Mouse (Mus musculus): ENCODE data around the gene Syt16.

Gene Syt16

DNA sequence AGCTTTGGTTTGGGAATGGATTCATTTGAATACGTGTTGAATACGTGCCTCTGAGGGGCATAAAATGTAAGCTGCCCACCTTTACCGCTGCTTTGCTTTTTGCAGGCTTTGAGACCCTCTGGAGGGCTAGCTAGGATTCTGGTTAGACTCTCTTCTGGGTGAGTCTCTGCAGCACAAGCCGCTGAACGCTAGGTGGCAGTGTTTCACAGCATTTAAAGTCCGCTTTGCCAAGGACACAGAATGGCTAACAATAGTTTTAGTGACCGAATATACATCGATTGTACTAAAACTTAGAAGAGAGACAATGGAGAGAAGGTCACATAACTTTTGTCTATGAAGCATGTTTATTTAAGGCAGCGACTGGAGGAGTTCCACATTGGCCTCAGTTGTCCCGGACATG is 322.9 kb downstream of the Syt16 start:
- peak; percentile 44 for DNase-seq

DNA sequence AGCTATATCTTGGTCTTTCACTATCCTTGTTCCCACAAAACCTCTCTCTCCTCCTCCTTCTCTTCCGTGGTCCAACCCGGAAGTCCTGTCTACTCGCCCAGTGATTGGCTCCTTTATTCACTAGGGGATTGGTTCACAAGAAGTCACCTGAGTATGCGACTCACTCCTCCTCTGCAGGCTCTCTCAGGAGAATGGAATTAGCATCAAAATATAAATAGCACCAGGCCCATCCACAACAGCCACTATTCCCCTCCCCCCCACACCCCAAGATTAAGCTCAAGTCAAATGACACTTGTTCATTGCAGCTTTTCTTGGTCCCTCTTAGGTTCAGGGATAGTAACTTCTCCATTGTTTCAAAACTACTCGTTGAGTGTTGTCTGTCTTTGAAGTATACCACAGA is 324.5 kb downstream of the Syt16 start:
- no peak for DNase-seq

Data from cerebellum, adult 11 months (tissue).